Mouse (Mus musculus) left cerebral cortex, adult 18-20 months (tissue): Measurements from ENCODE around the gene Gsta3. TPM values are rescaled to one million over a fixed set of nuclear protein-coding genes. Genes with fewer than 3 reads are reported as not detected.
"Not testable (repeated sequence)": the region's sequence is repeated elsewhere in the genome, so short reads cannot be mapped to it uniquely, and the experiment has no call there.

ENCODE experiments used
- DNase-seq, 2 experiments: peaks; one replicate each; pipeline ENCODE4 v3.0.0; 2021 to 2022; ENCODE audit warnings: low spot score in 2 of 2, mixed read lengths in 1 of 2
- long read RNA-seq, 2 experiments: library from polyadenylated mRNA; stranded (forward); transcript quantifications; one replicate each; pipeline ENCODE4 v2.0.0; 2021
- total RNA-seq, 2 experiments: library from RNA; stranded (reverse); gene quantifications; 2 replicates each; pipeline ENCODE4 v1.2.3; 2021

The Gsta3 gene
- total RNA-seq: 1 to 10 TPM; 1.4 to 2.2 TPM
- long read RNA-seq, experiment 1, partial matches to known transcripts: 0 of 2 reads
- long read RNA-seq, experiment 1, other reads (novel, unspliced or antisense): 2 of 2 reads
- long read RNA-seq, experiment 2, partial matches to known transcripts: 0 of 4 reads
- long read RNA-seq, experiment 2, other reads (novel, unspliced or antisense): 2 of 4 reads

GRCm38 (mm10) chr1:21239911-21240898 is at the start of gene Gsta3:
Gene Gsta3, plus strand, starts transcription at chr1:21240589.
- DNase-seq: no peak

GRCm38 (mm10) chr1:21206241-21206640 is 34.1 kb upstream of the Gsta3 start:
- no peak for DNase-seq

DNA sequence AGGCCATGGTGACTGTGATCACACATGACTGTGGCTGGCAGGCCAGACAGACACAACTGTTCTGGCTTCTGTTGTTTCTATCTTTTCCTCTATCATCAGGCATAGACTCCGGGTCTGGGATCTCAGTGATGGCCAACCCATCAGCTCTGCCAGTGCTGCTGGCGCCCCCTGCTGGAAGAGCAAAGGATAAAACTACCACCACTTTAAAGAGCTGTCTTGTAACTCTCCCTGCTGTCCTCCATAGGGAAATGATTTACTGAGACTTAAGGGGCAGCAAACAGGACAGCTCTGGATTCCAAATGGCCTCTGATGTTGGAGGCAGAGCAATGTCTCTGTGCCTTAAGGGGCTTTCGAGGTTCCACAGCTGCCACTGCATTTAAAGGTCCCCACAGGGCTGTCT is 26.9 kb upstream of the Gsta3 start:
- not testable (repeated sequence) for DNase-seq

DNA sequence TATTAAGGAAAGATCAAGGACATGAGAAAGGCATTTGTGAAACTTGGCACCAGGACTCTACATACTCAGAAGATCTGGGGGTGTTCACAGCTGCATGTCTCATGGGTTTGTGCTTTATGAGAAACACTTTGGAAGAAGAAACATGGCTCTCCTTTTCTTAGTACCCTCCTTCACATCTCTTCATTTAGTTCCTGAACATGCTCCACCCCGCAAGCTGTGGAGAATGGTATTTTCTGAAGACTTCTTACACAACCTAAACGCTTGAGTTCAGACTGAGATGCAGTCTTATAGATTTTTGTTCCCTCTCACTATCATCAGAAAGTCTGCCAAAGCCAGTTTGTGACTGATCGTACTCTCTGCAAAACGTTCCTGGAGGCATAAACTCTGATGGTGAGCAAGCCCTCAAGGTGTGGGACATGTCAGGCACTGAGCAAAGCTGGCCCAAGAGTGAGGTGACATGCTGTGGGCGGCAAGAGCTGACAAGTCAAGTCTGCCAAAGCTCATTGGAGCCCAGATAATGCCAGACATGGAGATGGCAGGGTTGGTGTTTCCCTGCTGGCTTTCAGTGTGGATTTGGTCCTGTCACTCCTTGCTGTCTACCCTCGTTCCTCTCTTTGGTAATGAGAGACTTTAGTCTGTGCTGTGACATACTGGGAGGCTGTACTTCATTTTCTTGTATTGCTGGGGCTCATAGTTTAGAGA is 26.2 kb upstream of the Gsta3 start:
- not testable (repeated sequence) for DNase-seq

DNA sequence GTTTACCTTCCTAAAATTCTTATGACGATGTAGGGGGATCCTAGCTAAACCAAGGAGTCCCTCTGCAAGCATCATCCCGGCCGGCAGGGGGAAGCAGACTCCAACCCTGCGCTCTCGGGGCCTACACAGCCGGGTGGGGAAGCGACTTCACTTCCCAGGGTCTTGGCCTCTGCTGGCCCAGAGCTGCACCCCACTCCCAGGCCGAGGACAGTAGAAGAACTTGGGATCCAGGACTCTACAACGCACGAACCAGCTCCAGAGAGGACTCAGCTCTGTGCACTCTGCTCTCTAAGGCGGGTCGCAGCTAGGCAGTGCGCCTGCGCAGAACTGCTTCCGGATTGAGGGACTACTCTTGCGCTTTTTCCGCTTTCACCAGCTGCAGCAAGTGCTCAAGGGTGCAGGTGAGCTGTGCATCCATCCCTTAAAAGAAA is 21.9 kb upstream of the Gsta3 start, which contains the start of gene Tmem14a:
Tmem14a (plus strand) TSS at position 87 of the 431 bp plus-strand sequence.
- peak; percentile 90 to 91 for DNase-seq

GRCm38 (mm10) chr1:21227756-21228395 is 12.5 kb upstream of the Gsta3 start:
- no peak for DNase-seq

DNA sequence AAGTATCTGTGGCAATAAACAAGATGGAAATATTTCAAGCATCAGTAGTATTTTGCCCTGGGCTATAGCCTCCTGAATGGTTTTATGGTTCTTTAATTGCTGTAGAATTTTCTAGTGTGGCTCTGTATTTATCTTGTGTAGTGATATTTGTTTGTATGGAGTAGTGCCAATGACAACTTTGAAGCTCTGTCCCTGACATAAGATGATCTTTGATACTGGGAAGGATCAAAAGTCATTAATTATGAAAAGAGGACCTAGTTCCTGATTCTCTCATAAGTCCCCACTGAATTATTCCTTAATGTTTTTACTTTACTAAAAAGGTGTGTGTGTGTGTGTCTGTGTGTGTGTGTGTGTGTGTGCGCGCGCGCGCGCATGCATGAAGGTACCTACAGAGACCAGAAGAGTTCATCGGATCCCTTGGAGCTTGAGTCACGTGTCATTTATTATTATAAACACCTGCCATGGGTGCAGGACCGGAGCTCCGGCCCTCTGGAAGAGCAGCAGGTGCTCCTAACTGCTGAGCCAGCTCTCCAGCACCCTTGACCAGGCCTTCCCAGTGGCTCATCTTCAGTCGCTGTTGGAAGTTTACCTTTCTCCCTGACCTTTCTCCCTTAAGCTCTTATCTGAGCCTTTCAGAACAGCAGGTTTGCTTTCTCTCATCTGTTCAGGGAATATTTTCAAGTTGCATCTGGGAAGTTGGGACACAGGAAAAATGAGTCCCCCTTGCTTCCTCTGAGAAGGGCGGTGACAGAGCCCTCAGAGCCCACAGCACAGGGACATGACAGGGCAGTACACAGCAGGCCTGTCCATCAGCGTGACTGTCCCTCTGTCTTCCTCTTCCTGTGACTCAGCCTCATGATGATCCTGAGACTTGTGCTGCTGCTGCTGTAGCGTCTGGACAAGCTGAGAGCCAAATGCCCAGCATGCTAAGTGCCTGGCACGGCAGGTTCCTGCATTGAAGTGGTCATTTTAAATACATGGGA is 11.4 kb upstream of the Gsta3 start:
- not testable (repeated sequence) for DNase-seq

- DNase-seq: no peak
Measured at GRCm38 (mm10) chr1:21230376-21230775, 10.0 kb upstream of the Gsta3 start.

DNA sequence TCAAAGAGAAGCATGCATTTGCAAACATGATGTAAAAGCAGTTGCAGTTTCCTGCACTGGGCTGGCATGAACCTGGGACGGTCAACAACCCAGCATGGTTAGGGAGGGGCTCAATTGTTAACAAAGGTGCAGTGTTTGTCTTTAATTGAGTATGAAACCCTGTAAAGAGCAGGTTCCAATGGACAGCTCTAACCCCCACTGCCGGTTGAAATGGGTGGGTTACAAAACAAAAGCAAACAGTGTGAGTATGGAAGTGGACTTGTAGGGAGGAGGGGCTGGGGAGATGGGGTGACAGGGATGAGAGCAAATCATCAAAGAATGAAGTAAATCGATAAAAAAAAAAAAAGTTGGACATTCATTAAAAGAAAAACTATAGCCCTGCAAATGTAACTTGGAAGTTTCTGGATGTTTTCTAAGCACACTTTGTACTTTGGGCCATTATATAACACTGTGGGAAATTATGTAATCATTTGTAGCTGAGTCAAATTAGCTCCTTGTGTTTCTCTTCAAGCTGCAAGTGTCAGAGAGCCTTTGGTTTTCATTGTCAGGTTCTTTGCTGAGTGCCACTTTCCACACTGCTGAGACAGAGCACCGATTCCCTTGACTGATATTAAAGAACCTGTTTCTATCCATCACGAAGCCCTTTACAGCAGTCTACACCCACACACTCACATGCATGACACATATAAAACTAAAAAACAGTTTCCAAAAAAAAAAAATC is 8.5 kb upstream of the Gsta3 start:
- DNase-seq: no peak

DNA sequence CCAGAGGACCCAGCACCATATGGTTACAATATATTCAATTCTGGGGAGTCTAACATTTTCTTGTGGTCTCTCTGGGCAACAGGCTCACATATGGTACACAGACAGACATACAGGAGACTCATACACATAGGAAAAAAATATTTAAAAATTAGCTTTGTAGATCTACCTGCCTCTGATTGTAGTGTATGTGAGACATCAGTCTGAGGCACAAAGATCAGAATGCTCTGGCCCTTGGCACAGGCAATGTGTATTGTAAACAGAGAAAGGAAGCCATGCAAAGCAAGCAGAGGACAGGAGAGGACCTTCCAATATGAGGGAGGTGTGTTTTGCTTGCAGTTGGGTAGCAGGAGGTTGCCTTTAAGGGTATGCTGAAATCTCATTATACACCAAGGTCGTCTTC is 7.9 kb upstream of the Gsta3 start:
- no peak for DNase-seq

- no peak for DNase-seq
Measured at GRCm38 (mm10) chr1:21235359-21235758, 5.0 kb upstream of the Gsta3 start.

GRCm38 (mm10) chr1:21241096-21241495 is 707 bp downstream of the Gsta3 start:
- no peak for DNase-seq

GRCm38 (mm10) chr1:21244290-21244960 is 4.0 kb downstream of the Gsta3 start:
- DNase-seq: no peak

DNA sequence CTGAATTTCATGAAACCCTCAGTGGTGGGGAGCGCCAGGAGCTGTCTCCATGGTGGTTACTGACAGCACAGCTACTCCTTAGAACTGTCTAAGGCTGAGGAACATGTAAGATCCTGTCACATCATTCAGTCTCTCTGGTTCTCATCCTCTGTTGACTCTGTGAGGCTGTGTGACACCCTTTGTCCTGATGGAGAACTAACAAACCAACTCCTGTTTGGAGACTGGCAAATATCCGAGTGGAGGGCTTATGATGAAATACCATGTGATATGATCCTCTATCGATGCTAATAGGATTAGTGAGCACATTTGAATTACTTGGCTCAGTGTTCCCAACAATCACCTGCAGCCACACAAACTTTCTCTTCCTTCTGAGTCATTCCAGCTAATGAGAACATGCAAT is 5.7 kb downstream of the Gsta3 start:
- DNase-seq: no peak

- DNase-seq: no peak
Measured at GRCm38 (mm10) chr1:21247896-21248295, 7.5 kb downstream of the Gsta3 start.

GRCm38 (mm10) chr1:21248560-21249390 is 8.4 kb downstream of the Gsta3 start:
- DNase-seq: no peak

DNA sequence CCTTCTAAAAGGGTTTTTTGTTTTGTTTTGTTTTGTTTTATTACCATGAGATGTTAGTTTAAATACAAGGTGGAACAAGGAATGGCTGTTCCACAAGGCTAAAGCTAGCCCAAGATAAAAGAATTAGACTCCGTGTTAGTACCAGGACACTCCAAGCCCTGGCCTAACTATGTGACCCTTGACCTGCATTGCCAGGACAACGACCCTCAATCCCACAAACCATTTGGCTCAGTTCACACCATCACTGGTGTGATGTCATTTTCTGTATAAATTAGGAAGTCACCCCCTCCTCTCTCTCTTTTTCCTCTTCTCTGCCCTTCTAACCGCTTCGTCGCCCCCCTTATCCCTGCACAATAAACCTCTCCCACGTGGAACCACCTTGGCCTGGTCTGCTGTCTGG is 11.3 kb downstream of the Gsta3 start:
- DNase-seq: no peak
